Mouse (Mus musculus) forebrain, embryonic 16.5 days (tissue): ENCODE results near the gene Shroom3. TPM values are rescaled to one million over a fixed set of nuclear protein-coding genes. Genes with fewer than 3 reads are reported as not detected.
A peak's percentile ranks its signal among the peaks of the same experiment; 100 is the strongest.

Source experiments
- ATAC-seq: fragments of 200-750 bp; cut with Nextera tagmentation; 2 replicates; pipeline ENCODE4 v1.8.0; 2017; ENCODE audit warnings: mild to moderate bottlenecking, moderate library complexity
- H3K27ac ChIP-seq: fragments of 300-500 bp; sonication (generic); 2 replicates; pipeline ENCODE4 v1.5.1; 2014; ENCODE audit warnings: low read length, control low read depth
- H3K27me3 ChIP-seq: fragments of 300-500 bp; sonication (generic); replicated peaks from 2 replicates; pipeline ENCODE4 v1.6.1; 2014; ENCODE audit warnings: low read length; ENCODE audit not compliant: control insufficient read depth, insufficient read depth
- H3K36me3 ChIP-seq: fragments of 300-500 bp; sonication (generic); 2 replicates; pipeline ENCODE4 v1.6.1; 2014; ENCODE audit not compliant: control insufficient read depth, insufficient read depth
- H3K4me1 ChIP-seq: fragments of 300-500 bp; sonication (generic); replicated peaks from 2 replicates; pipeline ENCODE4 v1.6.1; 2014; ENCODE audit warnings: low read length; ENCODE audit not compliant: control insufficient read depth, insufficient read depth
- H3K4me2 ChIP-seq: fragments of 300-500 bp; sonication (generic); 2 replicates; pipeline ENCODE4 v1.6.1; 2014; ENCODE audit warnings: mild to moderate bottlenecking, low read length, control low read depth
- H3K4me3 ChIP-seq: fragments of 300-500 bp; sonication (generic); replicated peaks from 2 replicates; pipeline ENCODE4 v1.5.1; 2014; ENCODE audit warnings: mild to moderate bottlenecking, low read length, control low read depth
- H3K9ac ChIP-seq: fragments of 300-500 bp; sonication (generic); replicated peaks from 2 replicates; pipeline ENCODE4 v1.6.1; 2014; ENCODE audit warnings: low read depth, low read length, control low read depth
- H3K9me3 ChIP-seq: fragments of 300-500 bp; sonication (generic); 2 replicates; pipeline ENCODE4 v1.6.1; 2016; ENCODE audit warnings: low read length; ENCODE audit not compliant: control insufficient read depth
- WGBS: fragments of 180-500 bp; shearing (Covaris S2); extraction: QIAGEN DNeasy Blood & Tissue Kit; methylation state at CpG from one replicate; pipeline ENCODE4 v1.1.7; 2014; 5-methylcytosine and 5-hydroxymethylcytosine counted together
- microRNA counts: library from miRNA; unstranded; fragments of <30 nt; microRNA quantifications from one replicate; lab custom pipeline; 2016
- microRNA-seq: library from miRNA; unstranded; fragments of <30 nt; microRNA quantifications from one replicate; pipeline ENCODE4, GENCODE M21; 2017
- polyA plus RNA-seq: library from polyadenylated mRNA; unstranded; fragments of >200 nt; fragmentation: Nextera tagmentation; extraction: Ambion mirVana; gene quantifications from 2 replicates; pipeline ENCODE4 v1.2.1, GENCODE M21; 2015

Shroom3 gene
- polyA plus RNA-seq, 1 experiment from 2014 or later: 1.4 TPM

DNA sequence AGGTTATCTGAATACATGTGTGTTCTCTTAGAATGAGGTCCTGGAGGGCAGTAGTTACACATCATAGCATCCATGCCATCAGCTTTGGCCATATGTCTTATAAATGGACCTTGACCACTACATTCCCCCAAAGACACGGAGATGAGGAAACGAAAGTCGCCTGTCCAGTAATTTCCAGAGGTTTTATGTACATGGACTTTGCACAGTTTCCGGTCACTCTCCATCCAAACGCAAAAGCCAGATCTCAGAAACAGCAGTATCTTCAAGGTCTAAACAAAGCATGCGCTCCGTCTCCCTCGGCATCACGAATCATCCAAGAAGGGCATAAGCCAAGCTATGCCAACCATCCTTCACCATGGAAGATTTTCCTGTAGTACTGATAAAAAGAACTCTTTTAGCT is 325.0 kb downstream of the Shroom3 start:
- Histone ChIP-seq H3K4me3 (no peak overlapping the region), H3K36me3 (no peaks in the 10 kb centered on the region), H3K4me1 (peaks cover 5% of the 10 kb centered on the region), H3K9ac (no peak overlapping the region), H3K4me2 (no peak overlapping the region), H3K9me3 (no peaks in the 10 kb centered on the region), H3K27ac (no peak overlapping the region), H3K27me3 (no peaks in the 10 kb centered on the region)
- no peak for ATAC-seq
- WGBS: 93% methylated on average over 9 of the region's 9 CpGs

MicroRNAs within 50 kb of the gene (microRNA counts, 519-probe panel; counts per million panel counts)
- 2,327 counts per million, percentile 53 among the panel's probes with 10 or more counts for microRNA mmu-miR-1961 (lab: Ali Mortazavi, UCI)

Small RNA genes lying within 50 kb of the gene (microRNA-seq; reads per million reads assigned to microRNA genes)
- not detected for gene Mir1961

Other genes starting within 250 kb of the Shroom3 start
- 63.4 and 65.6 TPM in 2 replicates for gene Nup54, start 248.2 kb upstream of the Shroom3 start, polyA plus RNA-seq
- 25.1 and 27.0 TPM in 2 replicates for gene Scarb2, start 176.6 kb upstream of the Shroom3 start, polyA plus RNA-seq
- 0.43 and 0.77 TPM in 2 replicates for gene Fam47e, start 128.4 kb upstream of the Shroom3 start, polyA plus RNA-seq
- 3.6 and 3.9 TPM in 2 replicates for gene Stbd1, start 80.4 kb upstream of the Shroom3 start, polyA plus RNA-seq
- 0.32 and 0.40 TPM in 2 replicates for gene Ccdc158, start 8.2 kb upstream of the Shroom3 start, polyA plus RNA-seq